Mouse (Mus musculus): ENCODE data around the gene Nckap5. TPM values are rescaled to one million over a fixed set of nuclear protein-coding genes. Genes with fewer than 3 reads are reported as not detected.

Nckap5 gene
- polyA plus RNA-seq, 2 experiments = 0.31 to 1.3 TPM

DNA sequence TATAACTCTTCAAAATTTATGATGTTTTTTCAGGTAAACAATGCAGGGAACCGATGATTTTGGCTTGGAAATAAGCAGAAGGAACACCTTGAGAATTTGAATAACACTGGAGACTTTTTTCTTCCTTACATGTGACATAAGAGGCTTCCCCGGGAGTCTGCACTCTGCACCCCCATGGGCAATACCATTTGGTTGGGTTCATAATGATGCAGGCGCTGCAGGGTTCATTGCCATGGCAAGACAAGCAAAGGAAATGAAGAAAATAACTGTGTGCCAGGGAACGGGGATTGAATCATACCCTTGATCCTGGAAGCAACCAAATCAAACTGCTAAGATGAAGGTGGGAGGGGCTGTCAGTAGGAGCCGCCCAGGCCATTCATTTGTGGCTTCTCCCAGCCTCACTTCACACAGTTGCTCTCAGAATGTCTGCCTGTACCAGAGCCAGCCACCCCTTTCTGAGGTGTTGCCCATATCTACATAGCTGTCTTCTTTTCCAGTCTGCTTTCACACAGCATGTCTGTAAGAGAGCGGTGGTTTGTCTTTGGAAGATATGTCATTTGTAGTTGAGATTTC, 392.5 kb downstream of the Nckap5 start:
- H3K9ac ChIP-seq (replicated peaks) = no peak overlapping the region
- no peak for TF ChIP-seq EP300 (IDR thresholded peaks at IDR 0.05; ENCODE audit: low read depth)
- no peak for TF ChIP-seq CTCF (IDR thresholded peaks at IDR 0.05; ENCODE audit: low read depth)
- H3K27ac ChIP-seq = no peak overlapping the region
- WGBS (ENCODE audit: insufficient replicate concordance) = 67% methylated on average over 6 of the region's 6 CpGs
- H3K4me1 ChIP-seq (replicated peaks; ENCODE audit: control insufficient read depth in 2 of 2, insufficient read depth in 2 of 2, low read length in 1 of 2) = no peaks in the 10 kb centered on the region
- ATAC-seq (ENCODE audit: insufficient read depth) (no peak), DNase-seq (ENCODE audit: low read depth in 3 of 3, low spot score in 3 of 3) (no peak)
- H3K36me3 ChIP-seq (replicated peaks; ENCODE audit: control insufficient read depth, insufficient read depth, low read depth) = no peaks in the 10 kb centered on the region
- no peaks in the 10 kb centered on the region for H3K9me3 ChIP-seq (ENCODE audit: control insufficient read depth, low read length)
- no peak overlapping the region for H3K4me3 ChIP-seq (ENCODE audit: insufficient read depth in 1 of 2, low read depth in 2 of 2, low read length in 2 of 2)
- no peak overlapping the region for H3K4me2 ChIP-seq (ENCODE audit: low read depth)
- H3K27me3 ChIP-seq (ENCODE audit: control insufficient read depth, insufficient read depth, low read length) = no peaks in the 10 kb centered on the region

DNA sequence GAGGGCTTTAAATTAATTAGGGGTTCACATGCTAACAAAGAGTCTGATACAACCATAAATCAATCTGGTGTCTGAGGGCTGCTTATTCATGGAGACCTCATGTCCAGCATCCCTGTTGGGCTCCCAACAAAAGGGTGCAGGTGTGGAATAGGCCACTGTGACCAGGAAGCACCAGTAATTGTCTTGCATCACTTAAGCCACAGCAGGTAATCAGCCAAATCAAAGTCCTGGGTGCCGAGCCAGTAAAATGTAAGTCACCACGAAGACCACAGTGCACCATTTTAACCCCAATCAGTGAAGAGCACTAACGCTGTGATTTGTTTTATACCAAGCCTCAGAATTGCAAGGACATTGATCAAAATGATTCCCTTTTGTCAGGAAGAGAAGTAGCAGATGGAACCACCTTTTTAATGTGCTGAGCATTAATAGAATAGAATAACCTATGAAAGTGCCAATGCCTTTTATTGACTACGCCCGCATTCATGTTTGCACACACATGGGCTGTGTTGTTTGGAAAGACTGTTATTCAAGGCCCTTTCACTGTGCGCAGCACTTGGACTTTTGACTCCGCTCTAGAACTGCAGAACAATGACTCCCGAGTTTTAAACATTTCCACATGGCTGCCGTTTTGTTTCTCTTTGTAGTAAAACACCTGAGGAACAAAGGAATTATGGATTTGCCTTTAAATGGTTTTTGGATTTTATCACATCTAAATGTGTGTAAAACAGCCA, 393.5 kb downstream of the Nckap5 start:
- no peak overlapping the region for H3K4me3 ChIP-seq (ENCODE audit: insufficient read depth in 1 of 2, low read depth in 2 of 2, low read length in 2 of 2)
- H3K9ac ChIP-seq (replicated peaks) = no peak overlapping the region
- H3K36me3 ChIP-seq (replicated peaks; ENCODE audit: control insufficient read depth, insufficient read depth, low read depth) = no peaks in the 10 kb centered on the region
- TF ChIP-seq EP300 (IDR thresholded peaks at IDR 0.05; ENCODE audit: low read depth) (no peak), CTCF (IDR thresholded peaks at IDR 0.05; ENCODE audit: low read depth) (no peak)
- H3K27ac ChIP-seq = no peak overlapping the region
- no peak for DNase-seq (ENCODE audit: low read depth in 3 of 3, low spot score in 3 of 3)
- no peaks in the 10 kb centered on the region for H3K27me3 ChIP-seq (ENCODE audit: control insufficient read depth, insufficient read depth, low read length)
- WGBS (ENCODE audit: insufficient replicate concordance) = 65% methylated on average over 9 of the region's 9 CpGs
- H3K4me2 ChIP-seq (ENCODE audit: low read depth) = no peak overlapping the region
- H3K9me3 ChIP-seq (ENCODE audit: control insufficient read depth, low read length) = no peaks in the 10 kb centered on the region
- no peak for ATAC-seq (ENCODE audit: insufficient read depth)
- H3K4me1 ChIP-seq (replicated peaks; ENCODE audit: control insufficient read depth in 2 of 2, insufficient read depth in 2 of 2, low read length in 1 of 2) = no peaks in the 10 kb centered on the region

DNA sequence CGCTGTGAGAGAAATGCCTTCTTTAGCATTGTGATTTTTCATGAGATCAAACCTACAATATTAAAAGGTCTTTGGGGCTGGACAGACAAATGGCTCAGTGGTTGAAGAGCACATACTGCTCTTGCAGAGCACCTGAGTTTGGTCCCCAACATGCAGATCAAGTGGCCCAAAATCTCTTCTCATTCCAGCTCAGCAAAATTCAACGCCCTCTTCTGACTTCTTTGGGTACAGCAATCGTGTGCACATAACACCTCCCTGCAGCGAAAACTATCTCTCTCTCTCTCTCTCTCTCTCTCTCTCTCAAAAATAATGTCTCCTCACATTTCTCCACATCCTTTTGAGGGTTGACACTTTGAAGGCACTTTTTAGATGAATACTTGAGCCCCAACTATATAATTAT, 398.3 kb downstream of the Nckap5 start:
- 64% methylated on average over 4 of the region's 4 CpGs for WGBS (ENCODE audit: insufficient replicate concordance)
- no peaks in the 10 kb centered on the region for H3K4me1 ChIP-seq (replicated peaks; ENCODE audit: control insufficient read depth in 2 of 2, insufficient read depth in 2 of 2, low read length in 1 of 2)
- TF ChIP-seq CTCF (IDR thresholded peaks at IDR 0.05; ENCODE audit: low read depth) (no peak), EP300 (IDR thresholded peaks at IDR 0.05; ENCODE audit: low read depth) (no peak)
- no peak for ATAC-seq (ENCODE audit: insufficient read depth)
- H3K9ac ChIP-seq (replicated peaks) = no peak overlapping the region
- no peak for DNase-seq (ENCODE audit: low read depth in 3 of 3, low spot score in 3 of 3)
- no peak overlapping the region for H3K4me2 ChIP-seq (ENCODE audit: low read depth)
- no peaks in the 10 kb centered on the region for H3K9me3 ChIP-seq (ENCODE audit: control insufficient read depth, low read length)
- no peak overlapping the region for H3K27ac ChIP-seq
- H3K27me3 ChIP-seq (ENCODE audit: control insufficient read depth, insufficient read depth, low read length) = no peaks in the 10 kb centered on the region
- no peaks in the 10 kb centered on the region for H3K36me3 ChIP-seq (replicated peaks; ENCODE audit: control insufficient read depth, insufficient read depth, low read depth)
- no peak overlapping the region for H3K4me3 ChIP-seq (ENCODE audit: insufficient read depth in 1 of 2, low read depth in 2 of 2, low read length in 2 of 2)

DNA sequence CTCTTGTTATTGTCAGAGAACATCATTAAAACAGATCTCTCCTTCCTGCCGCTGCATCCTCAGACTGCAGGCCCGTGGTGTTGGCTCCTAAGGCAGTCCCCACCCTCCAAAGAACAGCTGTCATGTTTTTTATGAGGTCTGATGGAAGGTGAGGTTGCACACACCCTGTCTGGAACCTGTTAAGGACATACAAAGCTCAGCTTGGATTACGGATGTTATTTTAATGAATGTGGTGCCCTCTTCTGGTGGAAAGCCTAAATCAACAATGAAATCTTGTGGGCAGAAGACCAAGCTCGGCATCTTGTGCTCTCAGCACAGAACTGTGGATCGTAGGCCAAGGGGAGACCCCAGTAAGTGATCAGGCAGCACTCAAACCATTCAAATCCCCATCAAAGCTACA, 399.0 kb downstream of the Nckap5 start:
- Histone ChIP-seq H3K9me3 (ENCODE audit: control insufficient read depth, low read length) (no peaks in the 10 kb centered on the region), H3K27ac (no peak overlapping the region), H3K4me1 (replicated peaks; ENCODE audit: control insufficient read depth in 2 of 2, insufficient read depth in 2 of 2, low read length in 1 of 2) (no peaks in the 10 kb centered on the region), H3K4me3 (ENCODE audit: insufficient read depth in 1 of 2, low read depth in 2 of 2, low read length in 2 of 2) (no peak overlapping the region), H3K27me3 (ENCODE audit: control insufficient read depth, insufficient read depth, low read length) (no peaks in the 10 kb centered on the region), H3K36me3 (replicated peaks; ENCODE audit: control insufficient read depth, insufficient read depth, low read depth) (no peaks in the 10 kb centered on the region), H3K4me2 (ENCODE audit: low read depth) (no peak overlapping the region), H3K9ac (replicated peaks) (no peak overlapping the region)
- TF ChIP-seq EP300 (IDR thresholded peaks at IDR 0.05; ENCODE audit: low read depth) = no peak
- peak; percentile 39 for TF ChIP-seq CTCF (IDR thresholded peaks at IDR 0.05; ENCODE audit: low read depth)
- WGBS (ENCODE audit: insufficient replicate concordance) = 36% methylated on average over 5 of the region's 5 CpGs
- DNase-seq (ENCODE audit: low read depth in 3 of 3, low spot score in 3 of 3) (peak in 2 of 3 experiments; percentile 12 to 22), ATAC-seq (ENCODE audit: insufficient read depth) (no peak)

DNA sequence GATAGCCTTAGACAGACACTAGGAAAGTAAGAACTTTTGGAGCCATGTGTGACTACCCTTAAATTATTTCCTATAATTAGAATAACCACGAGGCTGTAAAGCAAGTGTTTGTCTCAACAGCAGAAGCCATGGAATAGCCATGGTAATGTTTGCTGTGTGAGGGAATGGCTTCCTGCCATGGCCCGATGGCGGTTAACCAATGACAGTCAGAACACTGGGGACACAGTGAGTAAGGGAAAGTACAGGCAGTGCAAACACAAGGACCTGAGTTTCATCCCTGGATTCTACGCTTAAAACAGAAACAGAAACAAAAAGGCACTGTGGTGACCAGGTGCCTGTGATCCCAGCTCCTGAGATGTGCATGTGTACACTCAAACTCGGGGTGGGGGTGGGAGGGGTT, 419.2 kb downstream of the Nckap5 start:
- H3K4me3 ChIP-seq (ENCODE audit: insufficient read depth in 1 of 2, low read depth in 2 of 2, low read length in 2 of 2) = no peak overlapping the region
- H3K4me2 ChIP-seq (ENCODE audit: low read depth) = no peak overlapping the region
- H3K36me3 ChIP-seq (replicated peaks; ENCODE audit: control insufficient read depth, insufficient read depth, low read depth) = no peaks in the 10 kb centered on the region
- H3K9ac ChIP-seq (replicated peaks) = no peak overlapping the region
- no peaks in the 10 kb centered on the region for H3K27me3 ChIP-seq (ENCODE audit: control insufficient read depth, insufficient read depth, low read length)
- no peaks in the 10 kb centered on the region for H3K4me1 ChIP-seq (replicated peaks; ENCODE audit: control insufficient read depth in 2 of 2, insufficient read depth in 2 of 2, low read length in 1 of 2)
- 51% methylated on average over 5 of the region's 5 CpGs for WGBS (ENCODE audit: insufficient replicate concordance)
- no peaks in the 10 kb centered on the region for H3K9me3 ChIP-seq (ENCODE audit: control insufficient read depth, low read length)
- no peak for ATAC-seq (ENCODE audit: insufficient read depth)
- H3K27ac ChIP-seq = no peak overlapping the region
- no peak for TF ChIP-seq CTCF (IDR thresholded peaks at IDR 0.05; ENCODE audit: low read depth)
- no peak for TF ChIP-seq EP300 (IDR thresholded peaks at IDR 0.05; ENCODE audit: low read depth)
- DNase-seq (ENCODE audit: low read depth in 3 of 3, low spot score in 3 of 3) = no peak

Data from liver, embryonic 14.5 days (tissue).